Mouse (Mus musculus) E14TG2a.4 (cell line): ENCODE measurements around the gene Klhl8.

Experiments used
- CTCF ChIP-seq: conservative IDR thresholded peaks from 2 replicates; pipeline ENCODE4 v1.5.1; 2014; ENCODE audit warnings: low read length
- NANOG ChIP-seq: IDR thresholded peaks from 2 replicates; pipeline ENCODE4 v1.6.1; 2014; ENCODE audit warnings: borderline replicate concordance, low read length, mixed read lengths

- no peak for TF ChIP-seq CTCF
- no peak for TF ChIP-seq NANOG
These were observed 28.2 kb upstream of the Klhl8 start for GRCm38 (mm10) chr5:103939350-103939652.
